Mouse (Mus musculus): ENCODE measurements around the gene Bach1.

Gene Bach1

DNA sequence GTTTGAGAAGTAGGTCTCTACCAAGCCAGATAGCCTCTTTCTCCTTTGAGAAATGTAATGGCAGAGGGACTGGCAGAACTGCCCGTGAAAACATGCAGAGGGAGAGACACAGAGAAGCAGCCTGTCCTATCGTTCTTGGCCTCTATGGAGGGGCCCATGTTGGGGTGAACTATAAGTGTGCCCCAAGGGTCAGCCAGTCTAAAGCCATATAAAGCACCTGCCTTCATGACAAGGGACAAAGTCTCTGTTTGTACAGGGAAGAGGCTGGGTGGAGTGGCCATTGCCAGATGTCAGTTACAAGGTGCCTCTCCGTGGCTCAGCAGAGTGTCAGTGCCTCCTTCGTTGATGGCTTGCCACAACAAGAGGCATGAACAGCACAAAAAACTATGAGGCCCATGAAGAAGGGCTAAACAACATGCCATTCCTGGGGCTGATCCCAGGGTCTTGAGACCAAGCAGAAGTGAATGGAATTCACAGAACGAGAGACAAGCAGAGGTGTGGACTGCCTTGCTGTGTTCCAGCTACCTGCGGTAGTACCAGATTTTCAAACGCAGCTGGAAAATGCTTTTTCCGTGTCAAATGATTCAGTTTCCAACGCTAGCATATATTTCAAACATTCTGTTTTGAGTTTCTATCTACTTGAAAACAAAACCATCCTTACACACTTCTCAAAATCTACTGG, 42.4 kb downstream of the Bach1 start:
- DNase-seq (ENCODE audit: low spot score) = no peak

GRCm38 (mm10) chr16:87743661-87744060, 44.9 kb downstream of the Bach1 start:
- no peak for DNase-seq (ENCODE audit: low spot score)

DNA sequence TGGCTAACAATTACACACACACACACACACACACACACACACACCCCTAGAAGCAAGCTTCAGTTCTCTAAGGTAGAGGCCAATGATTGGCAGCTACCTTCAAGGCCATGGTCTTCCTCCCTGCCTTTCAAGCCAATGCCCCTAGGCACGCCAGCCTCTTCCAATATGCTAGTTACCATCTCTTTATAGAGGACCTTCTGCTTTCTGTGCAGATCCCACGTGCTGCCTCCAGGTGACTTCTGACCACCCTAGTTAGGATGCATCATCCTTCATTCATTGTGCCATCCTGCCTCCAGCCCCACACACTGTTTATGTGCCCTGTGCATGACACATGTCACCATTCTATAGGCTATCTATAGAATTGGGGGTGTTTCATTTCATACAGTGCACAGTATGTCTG, 45.6 kb downstream of the Bach1 start:
- DNase-seq (ENCODE audit: low spot score) = no peak

- no peak for DNase-seq (ENCODE audit: low spot score)
Measured at GRCm38 (mm10) chr16:87745192-87745945, 46.6 kb downstream of the Bach1 start.

DNA sequence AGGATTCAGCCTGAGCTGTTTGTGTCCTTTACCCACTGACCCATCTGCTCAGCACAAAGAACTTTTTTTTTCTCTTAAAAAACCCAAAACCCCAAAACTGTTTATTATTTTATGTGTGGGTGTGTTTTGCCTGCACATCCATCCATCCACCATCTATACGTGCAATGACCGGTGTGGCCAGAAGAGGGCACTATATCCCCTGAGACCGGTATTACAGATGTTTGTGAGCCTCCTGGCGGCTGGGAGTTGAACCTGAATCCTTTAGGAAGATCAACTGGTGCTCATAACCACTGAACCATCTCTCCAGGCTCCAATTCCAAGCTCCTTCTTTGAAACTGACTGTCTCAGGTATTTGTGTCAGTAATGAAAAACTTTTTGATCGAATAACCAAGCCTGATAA, 48.0 kb downstream of the Bach1 start:
- DNase-seq (ENCODE audit: low spot score) = no peak

DNA sequence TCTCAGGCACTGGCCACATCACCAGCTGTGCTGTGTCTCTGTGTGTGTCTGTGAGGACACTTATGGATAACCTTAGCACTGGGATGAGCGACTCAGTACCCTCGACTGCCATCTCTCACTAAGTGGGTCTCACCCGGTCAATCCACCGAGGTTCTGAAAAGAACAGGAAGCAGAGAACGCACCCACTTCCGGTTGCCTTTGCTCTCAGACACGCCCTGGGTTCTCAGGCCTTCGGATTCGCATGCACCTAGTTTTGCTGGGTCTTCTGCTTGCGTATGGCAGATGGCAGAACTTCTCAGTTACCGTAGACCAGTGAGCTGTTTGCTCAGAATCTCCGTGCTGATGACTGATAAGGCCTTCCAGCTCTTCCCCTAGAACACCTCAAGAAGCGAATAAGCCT, 52.5 kb downstream of the Bach1 start:
- no peak for DNase-seq (ENCODE audit: low spot score)

GRCm38 (mm10) chr16:87752482-87752881, 53.7 kb downstream of the Bach1 start:
- no peak for DNase-seq (ENCODE audit: low spot score)

DNA sequence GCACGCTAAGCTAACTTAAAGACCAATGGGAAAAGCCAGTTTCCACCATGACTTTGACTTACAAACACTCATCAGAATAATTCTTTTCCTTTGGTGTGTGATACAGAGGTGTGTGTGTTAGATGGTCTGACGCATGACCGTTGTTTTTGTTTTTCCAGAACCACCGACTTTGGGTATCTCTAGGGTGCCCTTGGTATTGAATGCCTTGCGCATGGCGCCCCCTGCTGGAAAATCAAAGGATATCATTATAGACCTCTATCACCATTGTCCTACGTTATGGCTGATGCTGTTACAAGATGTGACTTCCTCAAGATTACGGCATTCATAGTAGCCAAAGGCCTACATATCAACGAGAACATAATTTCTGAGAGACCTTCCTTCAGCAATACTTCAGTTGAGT, 56.1 kb downstream of the Bach1 start:
- DNase-seq (ENCODE audit: low spot score) = no peak

- DNase-seq (ENCODE audit: low spot score) = no peak
Measured at GRCm38 (mm10) chr16:87755915-87756314, 57.2 kb downstream of the Bach1 start.

DNA sequence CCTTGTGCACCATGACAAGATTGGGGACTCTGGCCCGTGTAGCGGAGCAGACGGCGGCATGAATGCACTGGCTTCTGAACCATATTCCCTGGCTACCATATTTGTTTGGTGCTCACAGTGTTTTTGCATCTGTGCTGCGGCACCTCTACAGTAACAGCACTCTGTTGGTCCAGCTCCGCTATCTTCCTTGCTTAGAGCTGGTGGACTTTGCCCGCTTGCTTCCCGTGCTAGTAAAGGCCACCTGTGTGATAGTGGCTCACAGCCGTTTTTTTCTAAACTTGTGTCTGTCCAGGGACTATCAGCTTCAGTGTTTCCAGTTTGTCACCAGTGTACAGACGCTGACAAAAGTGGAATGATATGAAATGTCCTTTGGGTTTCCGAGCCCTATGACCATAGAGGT, 59.3 kb downstream of the Bach1 start:
- no peak for DNase-seq (ENCODE audit: low spot score)

DNA sequence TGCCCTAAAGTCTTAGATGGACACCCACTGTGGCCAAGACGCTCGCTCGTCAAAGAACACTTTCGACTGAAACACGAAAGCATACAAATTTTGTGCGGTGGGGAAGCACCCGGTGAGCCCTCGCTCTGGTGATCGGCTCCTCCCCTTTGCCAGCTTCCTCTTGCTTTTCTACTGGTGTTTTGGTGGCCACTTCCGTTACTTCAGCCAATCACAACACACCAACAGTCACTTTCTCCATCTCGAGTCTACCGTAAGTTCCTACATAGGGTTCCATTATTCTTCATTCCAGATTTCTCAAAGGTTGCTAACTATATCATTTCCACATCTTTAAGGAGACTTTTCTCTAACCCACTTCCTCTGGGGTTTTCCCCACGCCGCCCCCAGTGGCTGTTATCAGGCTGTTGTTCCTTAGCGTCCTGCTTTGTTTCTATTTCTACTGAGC, 65.9 kb downstream of the Bach1 start:
- no peak for DNase-seq (ENCODE audit: low spot score)

- no peak for DNase-seq (ENCODE audit: low spot score)
Measured at GRCm38 (mm10) chr16:87765984-87766383, 67.2 kb downstream of the Bach1 start.

DNA sequence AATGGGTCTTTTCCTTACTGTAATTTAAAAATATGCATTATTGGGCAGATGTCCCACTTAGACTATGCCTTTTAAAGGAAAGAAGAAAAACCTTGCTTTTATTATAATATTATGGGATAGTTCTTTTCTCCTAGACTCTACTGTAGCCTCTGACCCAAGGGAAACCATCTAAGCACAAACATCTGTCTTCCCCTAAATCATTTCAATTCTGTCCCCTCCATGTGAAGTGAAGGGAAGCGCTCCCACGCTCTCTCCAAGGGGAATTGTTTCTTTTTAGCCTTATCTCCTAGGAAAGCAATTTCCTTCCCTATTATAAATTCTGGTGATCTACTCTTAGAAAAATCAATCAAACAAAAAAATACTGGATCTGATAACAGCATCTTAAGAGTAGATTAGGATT, 71.8 kb downstream of the Bach1 start:
- no peak for DNase-seq (ENCODE audit: low spot score)

DNA sequence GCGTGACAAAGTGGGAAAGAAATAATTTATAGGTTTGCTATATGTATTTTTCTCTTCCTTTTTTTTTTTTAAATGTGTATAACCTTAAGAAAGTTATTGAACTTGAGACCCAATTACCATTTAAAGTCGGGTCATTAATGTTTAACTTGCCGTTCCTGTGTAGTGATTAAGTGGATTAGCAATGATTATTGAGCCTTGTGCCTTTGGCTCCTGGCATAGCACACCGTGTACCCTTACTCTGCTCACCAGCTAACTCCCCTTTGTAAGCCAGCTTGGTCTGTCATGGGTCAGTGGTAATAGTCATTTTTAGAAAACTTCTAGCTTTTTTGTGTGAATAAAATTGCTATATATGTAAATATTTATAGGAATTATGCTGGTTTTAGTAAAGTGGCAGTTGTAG, 73.2 kb downstream of the Bach1 start:
- DNase-seq (ENCODE audit: low spot score) = no peak

DNA sequence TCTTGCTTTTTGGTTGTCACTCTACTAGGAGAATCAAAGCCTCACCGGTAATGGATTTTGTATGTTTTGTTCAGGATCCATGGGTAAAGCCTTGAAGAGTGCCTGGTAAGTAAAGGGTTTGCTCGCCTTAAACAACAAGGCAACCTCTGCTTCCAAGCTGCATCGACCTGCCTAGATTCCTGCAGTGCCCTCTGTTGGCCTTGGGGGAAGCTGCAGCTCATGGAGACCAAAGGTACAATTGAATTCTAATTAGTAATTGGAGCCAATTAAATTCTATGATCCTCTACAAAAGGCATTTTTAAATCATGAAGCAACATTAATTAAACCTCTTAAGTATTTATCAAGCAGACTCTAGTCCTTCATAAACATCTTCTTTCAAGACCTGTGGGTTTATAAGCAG, 75.7 kb downstream of the Bach1 start:
- no peak for DNase-seq (ENCODE audit: low spot score)

- DNase-seq (ENCODE audit: low spot score) = no peak
Measured at GRCm38 (mm10) chr16:87777373-87777772, 78.6 kb downstream of the Bach1 start.

DNA sequence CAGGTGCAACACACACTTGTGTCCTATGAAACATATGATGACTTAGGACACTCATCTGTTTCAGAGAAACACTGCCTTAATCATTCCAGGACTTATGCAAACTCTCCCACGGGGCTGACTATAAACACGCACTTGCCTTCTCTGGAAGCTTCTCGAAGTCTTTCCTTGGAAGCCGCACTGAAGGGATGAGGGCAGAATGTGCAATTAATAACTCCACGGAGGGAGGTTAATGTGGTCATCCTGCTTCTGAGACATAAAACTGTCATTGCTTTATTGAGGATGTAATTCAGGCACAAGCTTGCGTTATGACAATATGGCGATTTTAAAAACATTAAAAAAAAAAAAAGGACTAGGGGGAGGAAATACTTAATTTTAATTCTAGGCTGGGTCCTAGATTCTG, 82.9 kb downstream of the Bach1 start:
- DNase-seq (ENCODE audit: low spot score) = no peak
